Mouse (Mus musculus) hematopoietic stem cell, adult 5-6 weeks (primary cell): ENCODE data around the gene Babam1. TPM values are rescaled to one million over a fixed set of nuclear protein-coding genes. Genes with fewer than 3 reads are reported as not detected.
A peak's percentile ranks its signal among the peaks of the same experiment; 100 is the strongest.

Source experiments
- ATAC-seq, 2 experiments: fragments of 125-278 bp in 1 of 2; replicated peaks in 1 of 2; 2 replicates each; pipeline ENCODE4 v1.8.0; 2016 to 2017; ENCODE audit warnings: inconsistent platforms in 2 of 2, mild to moderate bottlenecking in 2 of 2, moderate number of reproducible peaks in 2 of 2, low read depth in 1 of 2, moderate TSS enrichment in 1 of 2; ENCODE audit not compliant: low FRiP score in 2 of 2, poor library complexity in 2 of 2, severe bottlenecking in 2 of 2, insufficient read depth in 1 of 2, low TSS enrichment in 1 of 2
- total RNA-seq: library from RNA; stranded (forward); fragments of 172-1452, 232-1000 nt; gene quantifications from 2 replicates; pipeline ENCODE4 v1.2.3, GENCODE M21; 2017

Babam1 gene
- total RNA-seq, 1 experiment from 2014 or later = 85.8 TPM

- no peak for ATAC-seq
Measured at GRCm38 (mm10) chr8:71379008-71379407, 17.7 kb upstream of the Babam1 start.

GRCm38 (mm10) chr8:71379512-71380075, 17.1 kb upstream of the Babam1 start:
- ATAC-seq = no peak

- no peak for ATAC-seq
Measured at GRCm38 (mm10) chr8:71380178-71381171, 16.2 kb upstream of the Babam1 start.

- ATAC-seq = no peak
Measured at GRCm38 (mm10) chr8:71381421-71381970, 15.2 kb upstream of the Babam1 start, which contains the start of gene Nr2f6. Nr2f6 (minus strand) TSS chr8:71381960.

- ATAC-seq = peak; percentile 43 to 58; a peak in 2 of 4 replicates
Measured at GRCm38 (mm10) chr8:71381971-71382961, 14.4 kb upstream of the Babam1 start.

GRCm38 (mm10) chr8:71383396-71383795, 13.3 kb upstream of the Babam1 start:
- ATAC-seq = no peak

- ATAC-seq = no peak
Measured at GRCm38 (mm10) chr8:71383860-71384259, 12.8 kb upstream of the Babam1 start.

GRCm38 (mm10) chr8:71385212-71385835, 11.3 kb upstream of the Babam1 start:
- ATAC-seq = no peak

- no peak for ATAC-seq
Measured at GRCm38 (mm10) chr8:71388267-71388666, 8.4 kb upstream of the Babam1 start.

GRCm38 (mm10) chr8:71391696-71392095, 5.0 kb upstream of the Babam1 start:
- no peak for ATAC-seq

GRCm38 (mm10) chr8:71392391-71392790, 4.3 kb upstream of the Babam1 start:
- ATAC-seq = no peak

GRCm38 (mm10) chr8:71392871-71393270, 3.8 kb upstream of the Babam1 start:
- no peak for ATAC-seq

- no peak for ATAC-seq
Measured at GRCm38 (mm10) chr8:71394481-71394880, 2.2 kb upstream of the Babam1 start.

- ATAC-seq = no peak
Measured at GRCm38 (mm10) chr8:71395071-71395470, 1.6 kb upstream of the Babam1 start.

GRCm38 (mm10) chr8:71395629-71396028, 1.0 kb upstream of the Babam1 start, which contains the start of gene Ushbp1:
Ushbp1 (minus strand) TSS chr8:71395802.
- no peak for ATAC-seq

GRCm38 (mm10) chr8:71397701-71398100, 1.0 kb downstream of the Babam1 start:
- ATAC-seq = no peak

- ATAC-seq = no peak
Measured at GRCm38 (mm10) chr8:71400826-71401225, 4.2 kb downstream of the Babam1 start.
